Mouse (Mus musculus): ENCODE results near the gene Mdh1b.

Gene Mdh1b

DNA sequence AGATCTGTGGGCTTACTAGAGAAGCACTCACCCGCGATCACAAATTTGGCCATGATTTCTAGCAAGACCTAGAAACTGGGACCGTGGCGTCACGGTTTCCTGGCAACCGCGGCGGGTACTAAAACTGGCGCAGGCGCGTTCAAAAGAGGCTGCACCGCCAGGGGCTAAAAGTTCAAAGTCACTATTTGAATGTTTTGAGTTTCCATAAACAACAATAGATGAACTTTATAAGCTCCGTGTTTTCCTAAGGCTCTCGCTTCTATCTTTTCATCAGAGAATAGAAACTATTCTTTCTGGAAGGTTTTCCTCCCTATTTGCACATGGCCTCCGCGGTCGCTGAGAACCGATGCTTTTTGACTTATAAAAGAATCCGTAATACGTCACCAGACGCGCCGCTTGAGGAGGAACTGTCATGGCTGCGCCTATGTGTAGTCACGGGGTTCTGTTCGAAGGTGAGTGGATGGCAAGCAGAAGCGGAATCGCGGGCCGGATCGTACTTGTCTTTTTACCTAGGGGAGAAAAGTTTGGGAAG lies at the start of gene Mdh1b, which contains the start of gene Fastkd2:
Gene Mdh1b (minus strand): TSS at position 79 of the 532 bp plus-strand sequence.
Gene Fastkd2 (plus strand): TSS at position 375 of the 532 bp plus-strand sequence.
- DNase-seq, result peak; percentile 93

DNA sequence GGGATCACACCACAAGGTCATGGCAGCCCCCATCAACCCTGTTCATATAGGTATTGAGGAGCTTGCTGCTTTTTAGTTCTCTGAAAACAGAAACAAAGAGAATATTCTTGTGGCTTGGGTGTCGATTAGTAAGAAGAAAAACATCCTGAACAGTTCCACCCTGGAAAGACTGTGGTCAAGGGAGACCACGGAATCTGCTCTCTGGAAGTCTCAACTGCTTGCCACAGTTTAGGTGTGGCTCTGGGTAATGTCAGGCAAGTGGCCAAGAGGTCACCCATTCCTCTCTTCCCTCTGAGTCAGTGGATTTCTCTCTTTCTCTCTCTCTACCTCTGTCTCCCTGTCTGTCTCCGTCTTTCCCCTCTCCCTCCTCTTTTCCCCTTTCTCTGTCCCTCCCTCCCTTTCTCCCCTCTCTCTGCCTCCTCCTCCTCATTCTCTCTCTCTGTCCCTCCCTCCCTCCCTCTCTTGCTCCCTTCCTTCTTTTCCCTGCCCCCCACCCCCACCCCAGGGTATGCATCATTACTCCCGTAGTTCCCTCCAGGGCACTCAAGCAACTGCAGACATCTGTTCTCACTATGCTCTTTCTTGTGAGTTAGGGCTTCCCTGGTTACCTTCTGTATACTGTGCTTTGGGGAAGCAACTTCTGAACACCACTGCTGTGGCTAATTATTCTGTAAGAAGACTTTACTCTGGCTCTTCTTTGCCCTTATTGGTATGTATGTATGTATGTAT lies 46.9 kb upstream of the Mdh1b start:
- no peak for DNase-seq

DNA sequence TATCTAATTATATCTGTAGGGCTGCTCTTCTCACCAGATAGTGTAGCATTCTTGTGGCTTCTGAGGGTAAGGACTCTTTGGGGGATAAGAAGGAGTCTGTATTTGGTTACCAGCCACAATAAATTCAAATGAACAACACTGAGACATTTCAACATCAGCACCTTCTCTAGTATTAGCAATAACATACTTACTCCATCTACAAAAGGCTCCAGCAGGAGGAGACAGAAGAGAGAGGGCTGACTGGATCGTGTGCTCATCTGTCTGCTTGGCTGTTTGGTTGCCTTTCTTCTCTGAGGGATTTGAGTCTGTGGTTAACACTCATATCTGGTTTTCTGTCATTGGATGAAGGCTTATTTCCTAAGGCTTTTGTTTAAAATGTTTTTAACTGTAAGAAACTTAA lies 46.3 kb upstream of the Mdh1b start:
- DNase-seq, result no peak

DNA sequence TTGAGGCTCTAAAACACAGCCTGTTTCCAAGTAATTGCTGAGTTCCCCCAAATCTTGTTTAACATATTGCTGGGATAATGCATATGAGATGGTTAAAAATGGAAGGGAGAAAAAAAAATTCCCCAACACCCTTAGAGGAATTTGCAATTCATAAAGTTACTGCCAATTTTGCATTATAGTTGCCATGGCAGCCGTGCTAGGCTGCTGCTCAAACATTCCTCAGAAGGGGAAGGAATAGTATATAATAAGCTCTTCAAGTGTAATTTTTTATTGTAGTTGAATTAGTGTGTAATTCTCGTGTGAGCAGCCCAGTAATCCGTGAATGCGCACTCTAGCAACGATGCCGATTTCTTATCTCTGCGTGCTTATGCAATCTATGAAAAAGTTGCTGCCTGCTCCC lies 40.2 kb upstream of the Mdh1b start:
- no peak for DNase-seq

DNA sequence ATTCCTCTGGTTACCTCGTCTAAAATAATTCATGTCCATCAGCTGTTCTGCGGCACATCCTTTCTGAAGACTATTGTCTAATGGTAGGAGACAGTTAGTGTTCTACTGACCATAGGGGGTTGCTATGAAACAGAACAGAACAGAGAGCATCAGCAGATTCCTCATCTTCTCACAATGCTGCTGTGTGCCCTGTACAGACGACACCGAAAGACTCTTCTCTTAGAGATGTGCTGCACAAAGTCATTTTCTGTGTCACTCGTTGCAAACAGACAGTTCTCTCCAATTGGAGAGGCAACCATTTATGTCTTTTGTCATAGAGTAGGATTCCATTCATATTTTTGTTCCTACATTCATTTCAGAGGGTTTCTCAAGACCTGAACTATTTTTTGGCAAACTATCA lies 39.0 kb upstream of the Mdh1b start, which contains the start of gene 4933402D24Rik:
Gene 4933402D24Rik (minus strand): TSS at position 101 of the 400 bp plus-strand sequence.
- no peak for DNase-seq

DNA sequence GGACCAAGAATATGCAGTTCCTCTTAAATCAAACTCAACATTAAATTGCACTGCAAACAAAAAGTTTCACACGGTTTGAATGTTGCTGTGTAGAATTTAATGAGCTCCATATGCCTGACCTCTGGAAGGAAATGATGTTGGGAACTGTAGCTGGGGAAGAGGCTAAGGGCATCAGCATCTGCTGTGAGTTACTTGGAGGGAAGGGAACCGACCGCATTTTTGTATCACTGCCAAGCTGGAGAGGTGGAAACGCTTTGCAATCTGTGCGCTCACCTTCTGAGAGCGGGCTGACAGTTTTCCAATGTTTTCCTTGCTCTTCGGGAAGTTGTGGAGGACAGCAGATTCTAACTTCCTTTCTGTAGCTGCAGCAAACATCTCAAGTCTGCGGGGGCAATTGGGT lies 38.0 kb upstream of the Mdh1b start:
- peak; percentile 38 for DNase-seq

DNA sequence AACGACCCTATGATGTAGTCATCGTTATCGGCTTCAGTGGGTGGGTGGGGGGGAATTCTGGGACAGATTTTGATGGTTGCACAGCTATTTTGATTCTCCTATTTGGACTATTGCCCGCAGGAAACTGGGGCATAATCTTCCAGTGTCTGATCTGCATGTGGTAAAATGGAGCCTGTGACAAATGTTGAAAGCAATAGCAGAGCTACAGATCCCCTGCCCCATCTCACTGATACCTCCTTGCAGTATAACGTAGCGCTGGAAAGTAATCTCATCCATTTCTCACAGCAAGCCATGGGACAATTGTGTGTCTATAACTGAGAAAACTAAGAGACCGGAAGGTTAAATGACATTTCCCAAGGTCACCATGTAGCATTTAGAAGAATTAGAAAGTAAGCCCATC lies 34.3 kb upstream of the Mdh1b start:
- DNase-seq, result no peak

DNA sequence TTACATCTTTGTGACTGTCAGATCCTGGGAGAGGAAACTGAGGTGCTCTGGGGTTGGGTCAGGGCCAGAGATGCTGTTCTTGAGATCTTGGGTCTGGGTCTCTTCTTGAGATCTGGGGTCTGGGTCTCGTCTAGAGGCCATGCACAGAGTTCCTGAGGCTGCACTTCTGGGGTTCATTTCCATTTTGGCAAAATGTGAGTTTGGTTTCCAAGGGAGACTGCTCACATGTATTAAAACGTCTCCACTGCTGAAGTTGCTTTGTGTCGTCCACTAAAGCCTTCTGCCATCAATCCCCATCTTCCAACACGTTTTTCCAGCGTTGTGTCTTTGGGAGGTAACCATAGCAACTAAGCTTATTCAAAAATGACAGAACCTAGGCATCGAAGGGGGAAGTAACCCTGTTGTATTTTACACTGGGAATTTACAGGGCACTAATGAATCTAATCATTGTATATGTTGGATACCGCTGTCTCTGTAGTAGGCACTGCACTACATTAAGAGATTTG lies 33.8 kb upstream of the Mdh1b start:
- DNase-seq, result no peak

DNA sequence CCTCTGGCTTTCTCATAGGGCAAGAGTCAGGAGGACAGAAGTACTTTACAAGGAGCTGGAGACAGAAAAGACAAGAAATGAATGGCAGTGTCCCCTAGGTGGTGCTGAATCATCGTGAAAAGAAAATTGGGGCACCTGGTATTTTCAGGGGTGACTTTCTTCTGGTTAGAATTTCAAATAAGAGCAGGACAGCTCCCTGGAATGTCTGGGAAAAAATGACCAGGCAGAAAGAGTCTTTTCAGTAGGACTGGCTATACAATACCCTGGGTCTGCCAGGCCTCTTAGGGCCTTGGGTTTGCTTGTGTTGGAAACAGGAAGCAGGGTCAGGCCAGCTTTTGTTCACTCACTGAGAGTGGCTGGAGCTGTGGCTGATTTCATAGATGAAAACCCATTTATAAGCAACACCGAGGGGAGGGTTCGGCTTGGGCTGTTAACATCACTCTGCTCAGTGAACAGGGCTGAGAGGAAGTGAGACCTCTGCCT lies 33.1 kb upstream of the Mdh1b start:
- peak; percentile 60 for DNase-seq

DNA sequence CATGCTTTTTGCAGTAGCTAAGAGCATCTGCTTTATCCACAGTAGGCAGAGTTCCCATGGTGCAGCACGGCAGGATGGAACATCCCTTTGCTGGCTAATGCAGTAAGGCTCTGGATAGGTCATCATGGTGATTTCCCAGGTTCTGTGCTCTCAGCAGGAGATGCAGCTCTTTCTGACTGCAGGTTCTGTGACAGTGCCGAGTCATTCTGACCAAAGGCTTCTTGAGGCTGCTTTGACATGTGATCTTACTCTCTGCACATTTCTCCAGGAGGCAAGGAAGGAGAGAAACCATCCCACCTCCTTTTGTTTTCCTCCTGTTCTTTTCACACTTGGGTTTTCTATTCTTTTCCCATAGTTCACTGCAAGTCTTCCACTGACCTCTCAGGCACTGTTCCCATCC lies 25.9 kb upstream of the Mdh1b start:
- no peak for DNase-seq

DNA sequence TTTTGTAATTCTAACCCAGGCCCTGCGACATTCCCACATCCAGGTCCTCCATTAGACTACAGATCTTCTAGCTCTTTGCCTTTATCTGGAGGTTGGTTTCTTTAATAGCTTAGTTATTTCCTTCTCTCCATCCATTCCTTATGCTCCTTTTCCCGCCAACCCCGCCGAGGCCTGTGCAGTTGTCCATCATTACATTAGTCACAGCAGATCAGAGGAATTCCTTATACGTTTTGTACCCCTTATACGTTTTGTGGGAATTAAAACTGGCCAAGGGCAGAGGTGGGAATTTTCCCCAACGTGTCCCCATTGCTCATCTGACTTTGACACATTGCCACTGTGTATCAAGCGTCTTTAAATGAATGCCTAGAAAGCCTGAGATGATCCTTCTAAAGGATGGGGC lies 322 bp downstream of the Mdh1b start:
- DNase-seq, result peak; percentile 7

DNA sequence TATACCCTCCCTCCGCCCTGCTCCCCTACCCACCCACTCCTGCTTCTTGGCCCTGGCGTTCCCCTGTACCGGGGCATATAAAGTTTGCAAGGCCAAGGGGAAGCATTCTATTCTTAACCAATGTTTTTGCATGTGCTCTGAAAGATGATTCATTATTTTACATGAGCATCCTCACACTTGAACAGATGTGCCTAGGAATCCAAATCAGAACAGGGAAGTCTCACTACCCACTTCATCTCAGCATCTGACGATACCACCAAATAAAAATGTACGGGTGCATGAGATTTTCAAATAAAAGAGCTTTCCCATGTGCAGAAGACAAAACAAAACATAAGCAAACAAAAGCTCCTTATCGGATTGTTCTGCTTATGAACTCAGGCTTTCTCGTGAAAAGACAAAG lies 10.0 kb downstream of the Mdh1b start:
- DNase-seq, result no peak

DNA sequence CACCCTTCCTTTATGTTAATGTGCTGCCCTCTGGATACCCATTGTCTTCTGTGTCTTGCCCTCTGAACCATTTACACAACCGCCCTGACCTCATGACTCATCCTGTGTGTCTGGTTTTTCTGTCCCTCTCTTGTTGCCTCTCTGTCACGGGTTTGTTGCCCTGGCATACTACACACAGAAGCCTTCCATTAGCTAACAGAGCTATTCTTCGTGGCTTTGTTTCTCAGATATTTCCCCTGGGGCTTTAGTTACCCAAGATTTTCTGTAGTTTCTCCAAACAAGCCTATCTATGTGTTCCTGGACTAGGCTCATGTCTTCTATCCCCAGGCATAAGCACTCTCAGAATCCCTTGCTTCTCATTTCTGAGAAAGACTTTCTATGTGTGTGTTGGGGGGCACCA lies 21.2 kb downstream of the Mdh1b start:
- no peak for DNase-seq

DNA sequence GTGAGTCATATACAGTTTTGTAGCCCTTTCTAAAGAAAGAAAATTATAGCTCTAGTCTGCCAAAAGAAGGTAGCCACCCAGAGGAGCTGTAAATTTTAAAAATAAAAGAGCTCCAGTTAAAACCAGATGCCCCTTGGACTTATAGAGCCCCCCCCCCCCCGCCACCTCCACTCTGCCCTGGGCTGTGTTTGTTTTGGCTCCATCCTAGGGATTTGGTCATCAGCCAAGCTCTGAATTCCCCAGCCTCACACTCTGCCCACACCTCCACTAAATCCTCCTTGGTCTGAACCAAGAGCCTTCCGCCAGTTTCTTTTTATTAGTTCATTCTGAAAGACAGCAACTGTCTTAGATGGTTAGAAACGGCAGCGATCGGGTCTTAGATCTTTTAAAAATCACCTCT lies 24.4 kb downstream of the Mdh1b start:
- DNase-seq, result peak; percentile 32

DNA sequence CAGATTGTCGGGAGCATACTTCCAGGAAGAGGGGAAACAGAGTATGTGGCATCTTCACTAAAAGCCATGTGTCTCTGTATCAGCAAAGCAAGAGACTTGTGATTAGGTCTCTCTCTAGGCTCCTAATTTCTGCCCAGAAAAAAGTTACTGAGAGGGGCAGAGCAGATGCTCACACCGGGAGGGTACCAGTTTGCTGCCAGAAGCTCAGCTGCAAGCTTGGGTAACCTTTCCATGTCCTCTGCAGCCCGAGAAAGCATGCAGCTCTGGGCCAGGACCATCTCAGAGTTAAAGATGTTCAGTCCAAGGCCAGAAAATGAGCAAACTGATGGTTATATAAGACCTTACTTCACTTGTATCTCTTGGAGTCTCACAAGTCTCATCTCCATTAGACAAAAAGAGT lies 33.3 kb downstream of the Mdh1b start:
- DNase-seq, result no peak

DNA sequence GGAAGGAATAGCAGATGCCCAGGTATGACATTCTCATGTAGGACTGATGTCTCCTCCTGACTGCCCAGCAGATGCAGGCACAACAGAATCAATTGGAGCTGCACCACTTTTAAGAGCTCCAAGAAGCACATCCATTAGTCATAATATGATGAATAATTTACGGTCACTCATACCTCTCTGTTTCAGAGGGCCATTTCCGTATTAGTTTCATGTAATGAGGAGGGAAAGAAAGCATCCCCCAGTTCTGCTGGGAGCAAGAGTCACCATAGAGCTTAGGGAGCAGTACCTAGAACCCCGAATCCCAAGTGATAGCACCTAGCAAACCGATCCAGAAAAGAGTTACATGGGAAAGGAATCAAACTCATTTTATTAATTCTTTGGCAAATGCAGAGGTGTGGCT lies 43.3 kb downstream of the Mdh1b start, which contains the start of gene Dytn:
Gene Dytn (minus strand): TSS at position 101 of the 400 bp plus-strand sequence.
- DNase-seq, result no peak

DNA sequence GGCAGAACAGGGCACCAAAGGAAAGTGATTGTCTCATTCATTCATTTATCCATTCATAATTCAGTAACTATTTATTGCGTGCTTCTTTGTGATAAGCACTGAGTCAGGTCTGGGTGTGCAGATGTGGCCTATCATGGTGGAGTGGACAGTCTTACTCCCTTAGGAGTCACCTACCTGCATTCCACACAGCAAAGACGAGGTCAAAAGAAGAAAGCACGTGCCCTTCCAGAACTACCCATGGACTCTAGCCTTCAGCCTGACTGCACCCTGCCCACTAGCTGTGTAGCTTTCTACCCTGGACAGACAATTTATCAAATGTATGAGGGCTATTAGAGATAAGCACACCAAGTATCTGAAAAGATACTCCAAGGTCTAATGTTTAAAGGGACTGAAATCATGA lies 54.1 kb downstream of the Mdh1b start:
- no peak for DNase-seq

DNA sequence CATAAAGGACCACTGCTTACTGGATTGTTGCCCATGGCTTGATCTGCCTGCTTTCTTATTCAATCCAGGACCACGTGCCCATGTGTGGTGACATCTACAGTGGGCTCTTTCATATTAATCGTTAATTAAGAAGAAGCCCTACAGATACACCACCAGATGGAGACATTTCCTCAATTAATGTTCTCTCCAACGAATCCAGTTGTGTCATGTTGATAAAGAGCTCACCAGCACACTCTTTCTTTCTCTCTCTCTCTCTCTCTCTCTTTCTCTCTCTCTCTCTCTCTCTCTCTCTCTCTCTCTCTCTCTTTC lies 61.3 kb downstream of the Mdh1b start:
- peak; percentile 10 for DNase-seq

DNA sequence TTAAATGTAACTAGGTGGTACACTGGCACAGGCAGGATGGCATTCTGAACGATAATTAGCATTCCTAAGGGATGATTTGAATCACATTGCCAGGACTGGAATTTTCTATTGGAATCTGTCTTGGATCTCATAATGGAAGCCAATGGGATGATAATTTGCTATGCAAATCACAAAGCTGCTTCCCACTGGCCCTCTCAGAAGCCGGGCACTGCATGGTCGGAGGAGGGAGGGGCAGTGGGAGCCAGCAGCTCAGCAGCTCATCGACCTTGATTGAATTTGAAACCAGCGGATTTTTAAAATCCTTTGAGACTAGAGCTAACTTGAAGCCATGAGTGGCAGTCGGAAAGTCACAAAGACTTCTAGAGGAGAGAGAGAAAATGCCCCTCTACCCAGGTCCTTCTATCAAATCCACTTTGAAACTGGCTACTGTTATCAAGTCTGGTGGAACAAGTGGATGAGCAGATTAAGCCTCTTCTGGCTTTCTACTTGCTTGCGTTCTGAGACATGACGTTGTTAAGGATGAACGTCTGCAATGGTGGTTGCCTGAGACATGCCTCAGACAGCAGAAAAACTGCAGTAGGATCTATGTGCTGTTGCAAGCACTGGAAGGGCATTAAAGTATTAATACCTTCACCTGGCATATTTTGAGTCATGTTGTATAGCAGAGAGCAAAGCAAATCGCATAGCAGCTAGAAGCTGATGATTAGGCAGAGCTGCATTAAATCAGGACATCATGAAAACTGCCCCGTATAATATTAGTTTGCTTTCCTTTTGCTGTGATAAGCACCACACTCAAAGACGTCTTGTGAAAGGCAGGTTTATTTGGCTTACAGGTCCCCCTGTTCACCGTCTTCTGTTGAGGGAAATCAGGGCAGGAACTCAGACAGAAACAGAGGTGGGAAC lies 61.9 kb downstream of the Mdh1b start:
- no peak for DNase-seq

DNA sequence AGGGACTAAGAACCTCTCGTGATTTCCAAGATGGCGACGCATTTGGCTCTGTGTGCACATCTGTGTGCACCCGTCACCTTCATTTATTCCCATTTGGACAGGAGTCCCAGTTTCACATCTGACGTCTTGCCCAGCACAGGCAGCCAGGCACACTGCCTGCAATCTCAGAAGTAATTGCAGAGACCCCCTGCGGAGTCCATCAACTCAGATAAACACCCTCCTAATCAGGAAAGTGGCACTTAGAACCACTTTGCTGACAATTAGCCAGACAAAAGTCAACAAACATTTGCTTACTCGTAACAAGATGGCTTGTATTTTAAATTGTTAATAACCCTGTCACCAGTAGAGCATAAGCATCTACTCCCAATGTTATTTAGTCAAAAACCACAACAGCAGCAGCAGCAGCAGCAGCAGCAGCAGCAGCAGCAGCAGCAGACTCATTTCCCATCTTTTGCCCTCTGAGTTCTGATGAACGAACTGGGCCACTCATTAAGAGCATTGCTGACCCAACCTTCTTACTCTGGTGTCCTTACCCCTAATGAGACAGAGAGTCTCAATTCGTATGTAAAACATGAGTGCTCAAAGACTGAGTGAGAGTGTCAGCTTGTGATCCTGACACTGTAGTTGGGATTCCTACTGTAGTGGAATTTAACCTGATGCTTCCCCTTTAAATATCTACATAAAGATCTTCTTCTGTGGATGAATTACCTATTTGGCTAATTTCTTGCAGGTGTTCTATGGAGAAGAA lies 62.7 kb downstream of the Mdh1b start:
- DNase-seq, result no peak

DNA sequence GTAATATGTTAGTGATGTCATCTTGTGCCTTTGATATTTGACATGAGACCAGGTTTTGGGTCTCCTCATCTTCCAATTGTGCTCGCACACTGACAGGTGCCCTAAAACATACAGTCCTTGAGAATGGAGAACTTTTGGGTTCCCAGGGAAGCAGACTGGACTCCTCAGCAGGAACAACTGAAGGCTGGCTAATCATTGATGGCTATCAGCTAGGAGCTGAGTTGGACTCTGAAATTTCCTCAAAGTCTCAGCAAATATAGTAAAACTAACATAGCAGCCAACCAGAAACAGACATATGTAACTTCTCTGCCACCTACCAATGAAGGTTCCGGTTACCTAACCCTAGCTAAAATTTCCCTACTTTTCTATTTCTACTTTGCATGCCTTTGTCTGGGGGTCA lies 64.0 kb downstream of the Mdh1b start:
- DNase-seq, result no peak

DNA sequence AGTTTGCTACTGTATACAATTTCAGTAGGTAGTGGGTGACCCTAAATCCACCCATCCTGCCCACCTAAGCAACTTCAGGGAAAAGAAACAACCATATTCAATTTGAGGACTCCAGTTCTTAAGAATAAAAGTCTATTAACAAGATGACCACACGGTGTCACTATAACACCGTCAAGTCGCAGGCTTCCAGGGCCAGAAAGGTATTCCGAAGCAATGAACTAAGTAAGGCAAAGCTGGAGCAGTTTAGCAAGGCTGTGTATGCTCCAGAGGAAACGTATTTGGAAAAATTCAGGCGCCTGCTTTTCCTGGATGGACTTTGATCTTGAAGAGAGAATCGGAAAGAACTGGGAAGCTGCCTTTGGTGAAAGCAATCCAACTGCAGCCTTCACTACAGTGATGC lies 70.5 kb downstream of the Mdh1b start:
- DNase-seq, result peak; percentile 42

DNA sequence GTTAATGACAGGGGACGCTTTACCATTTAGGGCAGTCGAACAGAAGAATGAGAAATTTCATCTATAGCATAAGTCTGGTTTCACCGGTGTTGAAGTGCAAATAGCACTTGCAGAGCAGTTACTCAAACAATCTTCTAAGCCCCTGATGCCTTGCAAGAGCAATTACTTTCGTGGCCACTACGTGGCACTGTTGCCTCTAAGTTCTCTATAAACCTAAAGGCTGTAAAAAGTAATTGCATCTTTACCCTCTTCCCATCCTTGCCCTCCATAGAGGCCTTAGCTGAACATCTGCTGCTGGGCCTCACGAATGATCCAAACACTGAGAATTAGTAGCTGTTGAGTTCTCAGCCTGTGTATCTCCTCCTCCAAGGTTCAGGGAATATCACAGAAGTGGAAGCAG lies 72.1 kb downstream of the Mdh1b start:
- DNase-seq, result peak; percentile 79

Data from kidney, postnatal 10 days (tissue).